Mouse (Mus musculus) neural tube, embryonic 13.5 days (tissue): ENCODE measurements around the gene Ubqln2. TPM values are rescaled to one million over a fixed set of nuclear protein-coding genes. Genes with fewer than 3 reads are reported as not detected.

Experiments
- ATAC-seq: fragments of 200-750 bp; cut with Nextera tagmentation; 2 replicates; pipeline ENCODE4 v1.8.0; 2017; ENCODE audit warnings: low read depth, mild to moderate bottlenecking, moderate TSS enrichment, moderate library complexity
- H3K27ac ChIP-seq: fragments of 300-500 bp; sonication (generic); replicated peaks from 2 replicates; pipeline ENCODE4 v1.5.1; 2015; ENCODE audit warnings: moderate library complexity, mild to moderate bottlenecking, inconsistent platforms
- H3K27me3 ChIP-seq: fragments of 300-500 bp; sonication (generic); 2 replicates; pipeline ENCODE4 v1.6.1; 2015; ENCODE audit warnings: mild to moderate bottlenecking, inconsistent platforms
- H3K36me3 ChIP-seq: fragments of 300-500 bp; sonication (generic); 2 replicates; pipeline ENCODE4 v1.6.1; 2015; ENCODE audit warnings: mild to moderate bottlenecking, inconsistent platforms
- H3K4me1 ChIP-seq: fragments of 300-500 bp; sonication (generic); replicated peaks from 2 replicates; pipeline ENCODE4 v1.6.1; 2015; ENCODE audit warnings: inconsistent platforms
- H3K4me2 ChIP-seq: fragments of 300-500 bp; sonication (generic); 2 replicates; pipeline ENCODE4 v1.6.1; 2015; ENCODE audit warnings: inconsistent platforms, mild to moderate bottlenecking, moderate library complexity
- H3K4me3 ChIP-seq: fragments of 300-500 bp; sonication (generic); 2 replicates; pipeline ENCODE4 v1.5.1; 2015; ENCODE audit warnings: mild to moderate bottlenecking, inconsistent platforms
- H3K9ac ChIP-seq: fragments of 300-500 bp; sonication (generic); 2 replicates; pipeline ENCODE4 v1.6.1; 2015; ENCODE audit warnings: moderate library complexity, mild to moderate bottlenecking, inconsistent platforms
- H3K9me3 ChIP-seq: fragments of 300-500 bp; sonication (generic); 2 replicates; pipeline ENCODE4 v1.6.1; 2016; ENCODE audit warnings: inconsistent platforms
- WGBS: fragments of 180-500 bp; shearing (Covaris S2); methylation state at CpG from one replicate; pipeline ENCODE4 v1.1.7; 2015; 5-methylcytosine and 5-hydroxymethylcytosine counted together
- polyA plus RNA-seq: library from polyadenylated mRNA; unstranded; fragments of >200 nt; fragmentation: Nextera tagmentation; extraction: Ambion mirVana; gene quantifications from 2 replicates; pipeline ENCODE4 v1.2.1, GENCODE M21; 2015

The Ubqln2 gene
- 48.1 and 48.4 TPM in 2 replicates for polyA plus RNA-seq

- WGBS, result 15% methylated on average over 49 of the region's 76 CpGs
- Histone ChIP-seq H3K36me3 (no peaks in the 10 kb centered on the region), H3K27ac (peak within 1 kb of the TSS; percentile 97), H3K4me2 (peak within 1 kb of the TSS; percentile 78), H3K9ac (peak within 1 kb of the TSS; percentile 92), H3K9me3 (no peaks in the 10 kb centered on the region), H3K4me1 (peaks cover 10% of the 10 kb centered on the region), H3K4me3 (peak within 1 kb of the TSS; percentile 69), H3K27me3 (no peaks in the 10 kb centered on the region)
- ATAC-seq, result peak; percentile 92
Observed at GRCm38 (mm10) chrX:153497688-153498516, at the start of gene Ubqln2. Gene Ubqln2, plus strand, starts transcription at chrX:153498227.

- H3K4me2 ChIP-seq, result no peak overlapping the region
- H3K36me3 ChIP-seq, result no peaks in the 10 kb centered on the region
- no peak for ATAC-seq
- whole genome bisulfite sequencing, result 58% methylated on average over 5 of the region's 5 CpGs
- H3K4me3 ChIP-seq, result no peak overlapping the region
- no peaks in the 10 kb centered on the region for H3K4me1 ChIP-seq
- no peaks in the 10 kb centered on the region for H3K9me3 ChIP-seq
- no peaks in the 10 kb centered on the region for H3K27me3 ChIP-seq
- H3K27ac ChIP-seq, result no peak overlapping the region
- no peak overlapping the region for H3K9ac ChIP-seq
Observed at GRCm38 (mm10) chrX:153451946-153452345, 46.1 kb upstream of the Ubqln2 start.

- 0 out of 2 replicates have a peak, but pooled peaks cover 6% of the 10 kb centered on the region for H3K4me1 ChIP-seq
- H3K36me3 ChIP-seq, result no peaks in the 10 kb centered on the region
- no peaks in the 10 kb centered on the region for H3K27me3 ChIP-seq
- 33% methylated on average over 8 of the region's 8 CpGs for WGBS
- no peak overlapping the region for H3K4me3 ChIP-seq
- H3K9ac ChIP-seq, result no peak overlapping the region
- ATAC-seq, result no peak
- H3K27ac ChIP-seq, result peak overlapping the region; percentile 61
- 0 out of 2 replicates have a peak overlapping the region, but pooled peaks have one; percentile 3 for H3K4me2 ChIP-seq
- H3K9me3 ChIP-seq, result no peaks in the 10 kb centered on the region
Observed at GRCm38 (mm10) chrX:153476760-153477248, 21.2 kb upstream of the Ubqln2 start.

DNA sequence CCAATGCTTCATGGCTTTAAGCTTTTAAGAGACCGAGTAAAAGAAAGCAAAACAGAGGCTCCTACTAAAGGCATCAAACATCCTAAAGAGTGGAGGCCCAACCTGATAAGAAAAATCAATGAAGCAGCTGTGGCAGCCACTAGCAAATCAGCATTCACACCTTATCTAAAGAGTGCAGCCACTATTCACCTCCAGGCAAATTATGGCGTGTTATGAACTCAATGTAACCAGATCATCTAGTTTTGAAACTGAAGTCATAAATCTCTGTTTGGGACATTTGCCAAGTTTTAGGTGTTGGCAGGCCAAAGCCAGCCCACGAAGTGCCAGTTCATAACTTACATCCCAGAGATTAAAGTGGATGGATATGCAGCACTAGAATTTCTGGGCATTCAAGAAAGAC, 5.7 kb upstream of the Ubqln2 start:
- no peak overlapping the region for H3K27ac ChIP-seq
- no peak overlapping the region for H3K4me2 ChIP-seq
- no peaks in the 10 kb centered on the region for H3K9me3 ChIP-seq
- H3K27me3 ChIP-seq, result no peaks in the 10 kb centered on the region
- no peak overlapping the region for H3K9ac ChIP-seq
- no peak for ATAC-seq
- H3K36me3 ChIP-seq, result no peaks in the 10 kb centered on the region
- 57% methylated on average over 3 of the region's 3 CpGs for WGBS
- no peak overlapping the region for H3K4me3 ChIP-seq
- H3K4me1 ChIP-seq, result no peaks in the 10 kb centered on the region

DNA sequence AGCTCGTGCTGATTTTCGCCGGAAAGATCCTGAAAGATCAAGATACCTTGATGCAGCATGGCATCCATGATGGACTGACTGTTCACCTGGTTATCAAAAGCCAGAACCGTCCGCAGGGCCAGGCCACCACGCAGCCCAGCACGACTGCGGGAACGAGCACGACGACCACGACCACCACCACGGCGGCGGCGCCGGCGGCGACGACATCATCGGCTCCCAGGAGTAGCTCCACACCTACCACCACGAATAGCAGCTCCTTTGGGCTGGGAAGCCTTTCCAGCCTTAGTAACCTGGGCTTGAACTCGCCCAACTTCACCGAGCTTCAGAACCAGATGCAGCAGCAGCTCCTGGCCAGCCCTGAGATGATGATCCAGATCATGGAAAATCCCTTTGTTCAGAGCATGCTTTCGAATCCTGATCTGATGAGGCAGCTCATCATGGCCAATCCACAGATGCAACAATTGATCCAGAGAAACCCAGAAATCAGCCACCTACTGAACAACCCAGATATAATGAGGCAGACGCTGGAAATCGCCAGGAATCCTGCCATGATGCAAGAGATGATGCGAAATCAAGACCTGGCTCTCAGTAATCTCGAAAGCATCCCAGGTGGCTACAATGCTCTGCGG, 752 bp downstream of the Ubqln2 start:
- WGBS, result 33% methylated on average over 30 of the region's 30 CpGs
- ATAC-seq, result peak; percentile 38
- H3K27me3 ChIP-seq, result no peaks in the 10 kb centered on the region

DNA sequence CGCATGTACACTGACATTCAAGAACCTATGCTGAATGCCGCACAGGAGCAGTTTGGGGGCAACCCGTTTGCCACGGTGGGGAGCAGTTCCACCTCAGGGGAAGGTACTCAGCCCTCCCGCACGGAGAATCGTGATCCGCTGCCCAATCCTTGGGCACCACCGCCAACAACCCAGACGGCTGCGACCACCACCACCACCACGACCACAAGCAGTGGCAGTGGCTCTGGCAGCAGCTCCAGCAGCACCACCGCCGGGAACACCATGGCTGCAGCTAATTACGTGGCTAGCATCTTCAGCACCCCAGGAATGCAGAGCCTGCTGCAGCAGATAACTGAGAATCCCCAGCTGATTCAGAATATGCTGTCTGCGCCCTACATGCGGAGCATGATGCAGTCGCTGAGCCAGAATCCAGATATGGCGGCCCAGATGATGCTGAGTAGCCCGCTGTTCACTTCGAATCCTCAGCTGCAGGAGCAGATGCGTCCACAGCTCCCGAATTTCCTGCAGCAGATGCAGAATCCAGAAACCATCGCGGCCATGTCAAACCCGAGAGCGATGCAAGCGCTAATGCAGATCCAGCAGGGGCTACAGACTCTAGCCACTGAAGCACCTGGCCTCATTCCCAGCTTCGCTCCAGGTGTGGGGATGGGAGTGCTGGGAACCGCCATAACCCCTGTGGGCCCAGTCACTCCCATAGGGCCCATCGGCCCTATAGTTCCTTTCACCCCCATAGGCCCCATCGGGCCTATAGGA, 1.4 kb downstream of the Ubqln2 start:
- Histone ChIP-seq H3K4me1 (peaks cover 13% of the 10 kb centered on the region), H3K9me3 (no peaks in the 10 kb centered on the region), H3K27ac (peak overlapping the region; percentile 97), H3K4me2 (peak overlapping the region; percentile 78), H3K9ac (peak overlapping the region; percentile 92), H3K27me3 (no peaks in the 10 kb centered on the region), H3K36me3 (no peaks in the 10 kb centered on the region), H3K4me3 (peak overlapping the region; percentile 69)
- WGBS, result 26% methylated on average over 32 of the region's 32 CpGs
- ATAC-seq, result no peak

More for the DNA sequence above, 752 bp downstream of the Ubqln2 start:
- H3K9me3 ChIP-seq, result no peaks in the 10 kb centered on the region
- H3K4me1 ChIP-seq, result peaks cover 13% of the 10 kb centered on the region
- peak overlapping the region; percentile 69 for H3K4me3 ChIP-seq
- H3K4me2 ChIP-seq, result peak overlapping the region; percentile 78
- no peaks in the 10 kb centered on the region for H3K36me3 ChIP-seq
- H3K27ac ChIP-seq, result peak overlapping the region; percentile 97
- peak overlapping the region; percentile 92 for H3K9ac ChIP-seq

GRCm38 (mm10) chrX:153500047-153500345, 2.0 kb downstream of the Ubqln2 start:
- Histone ChIP-seq H3K4me3 (peak overlapping the region; percentile 69), H3K9ac (peak overlapping the region; percentile 92), H3K36me3 (no peaks in the 10 kb centered on the region), H3K27me3 (no peaks in the 10 kb centered on the region), H3K27ac (peak overlapping the region; percentile 97), H3K9me3 (no peaks in the 10 kb centered on the region), H3K4me2 (peak overlapping the region; percentile 78), H3K4me1 (peaks cover 13% of the 10 kb centered on the region)
- ATAC-seq, result no peak
- 24% methylated on average over 12 of the region's 12 CpGs for WGBS

DNA sequence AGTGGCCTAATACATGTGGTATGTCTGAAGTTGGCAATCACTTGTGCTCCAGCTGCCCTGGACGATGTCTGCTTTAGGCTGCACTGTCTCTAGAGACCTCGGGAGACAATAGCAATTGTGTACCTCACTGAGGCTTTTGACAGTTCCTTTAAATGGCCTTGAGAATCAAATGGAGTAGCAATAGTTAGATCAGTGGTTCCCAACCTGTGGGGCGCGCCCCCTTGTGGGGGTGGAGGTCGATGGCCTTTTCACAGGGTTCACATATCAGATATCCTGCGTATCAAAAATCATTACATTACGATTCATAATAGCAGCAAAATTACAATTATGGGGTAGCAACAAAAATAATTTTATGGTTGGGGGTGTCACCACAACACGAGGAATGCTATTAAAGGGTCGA, 7.9 kb downstream of the Ubqln2 start:
- no peaks in the 10 kb centered on the region for H3K36me3 ChIP-seq
- whole genome bisulfite sequencing, result 42% methylated on average over 9 of the region's 9 CpGs
- no peaks in the 10 kb centered on the region for H3K9me3 ChIP-seq
- H3K4me3 ChIP-seq, result no peak overlapping the region
- H3K27me3 ChIP-seq, result no peaks in the 10 kb centered on the region
- H3K4me1 ChIP-seq, result peaks cover 13% of the 10 kb centered on the region
- H3K27ac ChIP-seq, result no peak overlapping the region
- H3K4me2 ChIP-seq, result no peak overlapping the region
- ATAC-seq, result no peak
- no peak overlapping the region for H3K9ac ChIP-seq

DNA sequence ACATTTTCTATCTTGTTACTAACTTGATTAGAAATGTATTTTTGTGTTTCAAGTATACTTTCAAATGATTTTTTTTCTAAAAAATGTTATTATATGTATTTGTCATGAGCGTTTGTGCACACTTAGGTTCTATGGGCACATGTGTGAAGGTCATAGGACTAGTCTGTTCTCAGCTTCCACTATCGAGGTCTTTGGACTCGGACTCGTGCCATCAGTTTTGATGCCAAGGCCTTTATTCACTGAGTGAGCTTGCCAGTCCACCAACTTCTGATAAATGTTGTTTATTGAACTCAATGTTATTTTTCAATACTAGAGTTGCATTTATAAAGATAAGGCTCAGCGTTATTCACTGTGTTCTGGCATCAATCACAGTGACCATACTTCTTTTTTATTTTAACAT, 17.5 kb downstream of the Ubqln2 start:
- Histone ChIP-seq H3K4me3 (no peak overlapping the region), H3K4me1 (no peaks in the 10 kb centered on the region), H3K36me3 (no peaks in the 10 kb centered on the region), H3K27ac (no peak overlapping the region), H3K9ac (no peak overlapping the region), H3K4me2 (no peak overlapping the region), H3K9me3 (no peaks in the 10 kb centered on the region), H3K27me3 (no peaks in the 10 kb centered on the region)
- no peak for ATAC-seq
- 90% methylated on average over 5 of the region's 5 CpGs for WGBS

DNA sequence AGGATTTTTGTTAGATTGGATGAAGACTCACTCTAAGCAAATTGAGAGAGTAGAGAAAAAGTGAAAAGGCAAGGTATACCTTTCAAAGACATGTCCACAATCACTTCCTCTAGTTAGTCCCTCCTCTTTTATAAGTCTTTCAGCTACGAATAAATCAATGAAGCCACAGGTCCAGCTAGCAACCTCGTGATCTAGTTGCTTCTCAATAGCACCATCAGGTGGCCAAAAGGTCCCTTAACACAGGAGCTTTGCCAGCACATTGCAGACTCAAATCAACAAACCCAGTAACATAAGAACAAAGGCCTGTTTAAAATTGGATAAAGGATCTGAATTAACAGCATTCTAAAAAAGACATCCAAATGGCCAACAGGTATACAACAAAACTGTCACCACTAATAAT, 30.4 kb downstream of the Ubqln2 start:
- Histone ChIP-seq H3K9me3 (no peaks in the 10 kb centered on the region), H3K27me3 (no peaks in the 10 kb centered on the region), H3K4me2 (no peak overlapping the region), H3K4me1 (no peaks in the 10 kb centered on the region), H3K36me3 (no peaks in the 10 kb centered on the region), H3K27ac (no peak overlapping the region), H3K9ac (no peak overlapping the region), H3K4me3 (no peak overlapping the region)
- ATAC-seq, result no peak
- 19% methylated on average over 2 of the region's 2 CpGs for WGBS
